Mouse (Mus musculus) lung, adult 2 months (tissue): ENCODE data around the gene Lenep.

ENCODE experiments used
- CTCF ChIP-seq: fragments of 200-500 bp; IDR thresholded peaks from 2 replicates; pipeline ENCODE4 v1.5.1; 2011; ENCODE audit warnings: mild to moderate bottlenecking, low read length, control low read depth; ENCODE audit not compliant: insufficient read depth
- POLR2A ChIP-seq: fragments of 200-500 bp; IDR thresholded peaks from 2 replicates; pipeline ENCODE4 v1.6.1; 2011; ENCODE audit warnings: low read depth, mild to moderate bottlenecking, control low read depth, low read length, borderline replicate concordance; ENCODE audit errors: extremely low read depth

DNA sequence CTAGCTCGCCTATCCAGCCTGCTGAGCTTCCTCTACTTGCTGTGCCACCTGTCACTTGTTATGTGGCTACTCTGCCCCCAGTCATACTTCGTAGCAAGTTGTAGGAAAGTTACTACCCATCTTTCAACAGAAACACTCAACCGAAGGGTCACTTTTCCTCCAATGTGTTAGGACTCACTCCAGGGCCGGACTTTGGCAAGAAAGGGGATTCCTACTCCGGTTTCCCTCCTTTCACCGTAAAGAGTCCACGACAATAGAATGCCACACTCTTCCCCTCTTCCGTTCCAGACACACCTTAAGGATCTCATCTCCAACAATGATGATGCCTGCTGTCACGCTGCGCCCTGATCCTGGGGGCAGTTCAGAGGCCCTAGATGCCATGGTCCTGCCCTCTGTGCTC is 8.3 kb upstream of the Lenep start:
- TF ChIP-seq CTCF (no peak), POLR2A (no peak)
